Mouse (Mus musculus): ENCODE data around the gene Tgfbrap1. TPM values are rescaled to one million over a fixed set of nuclear protein-coding genes. Genes with fewer than 3 reads are reported as not detected.
"Not testable (repeated sequence)": the region's sequence is repeated elsewhere in the genome, so short reads cannot be mapped to it uniquely, and the experiment has no call there.

Tgfbrap1 gene
- polyA plus RNA-seq, 1 experiment from 2014 or later: 17.6 TPM

DNA sequence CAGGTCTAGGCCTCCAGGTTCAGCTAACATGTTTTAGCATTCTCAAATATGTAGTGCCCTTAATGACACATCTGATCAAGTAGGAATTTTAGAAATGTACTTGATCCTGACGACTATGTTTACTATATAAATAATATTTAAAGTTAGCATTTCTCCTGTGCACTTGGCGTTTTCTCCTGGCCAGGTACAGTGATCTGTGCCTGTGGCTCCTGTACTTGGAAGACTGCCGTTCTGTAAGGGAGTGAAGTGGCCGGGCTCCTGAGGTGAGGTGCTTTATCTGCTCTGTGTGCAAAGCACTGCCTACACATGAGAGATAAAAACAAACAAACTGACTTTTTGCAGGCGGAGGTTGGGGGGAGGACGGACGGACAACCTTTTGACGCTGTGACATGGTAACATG lies 31.9 kb downstream of the Tgfbrap1 start:
- Histone ChIP-seq H3K27me3 (ENCODE audit: control insufficient read depth, insufficient read depth, low read depth, low read length) (no peaks in the 10 kb centered on the region), H3K9ac (ENCODE audit: low read depth, low read length) (no peak overlapping the region), H3K9me3 (replicated peaks; ENCODE audit: control insufficient read depth, low read length, poor library complexity, severe bottlenecking) (no peaks in the 10 kb centered on the region), H3K27ac (ENCODE audit: low read length) (no peak overlapping the region), H3K36me3 (ENCODE audit: control insufficient read depth, insufficient read depth, low read length) (peaks cover 4% of the 10 kb centered on the region), H3K4me3 (ENCODE audit: low read depth, low read length) (no peak overlapping the region), H3K4me2 (ENCODE audit: low read length) (no peak overlapping the region), H3K4me1 (ENCODE audit: control insufficient read depth, insufficient read depth, low read length) (no peaks in the 10 kb centered on the region)
- no peak for ATAC-seq
- 95% methylated on average over 8 of the region's 8 CpGs for WGBS

DNA sequence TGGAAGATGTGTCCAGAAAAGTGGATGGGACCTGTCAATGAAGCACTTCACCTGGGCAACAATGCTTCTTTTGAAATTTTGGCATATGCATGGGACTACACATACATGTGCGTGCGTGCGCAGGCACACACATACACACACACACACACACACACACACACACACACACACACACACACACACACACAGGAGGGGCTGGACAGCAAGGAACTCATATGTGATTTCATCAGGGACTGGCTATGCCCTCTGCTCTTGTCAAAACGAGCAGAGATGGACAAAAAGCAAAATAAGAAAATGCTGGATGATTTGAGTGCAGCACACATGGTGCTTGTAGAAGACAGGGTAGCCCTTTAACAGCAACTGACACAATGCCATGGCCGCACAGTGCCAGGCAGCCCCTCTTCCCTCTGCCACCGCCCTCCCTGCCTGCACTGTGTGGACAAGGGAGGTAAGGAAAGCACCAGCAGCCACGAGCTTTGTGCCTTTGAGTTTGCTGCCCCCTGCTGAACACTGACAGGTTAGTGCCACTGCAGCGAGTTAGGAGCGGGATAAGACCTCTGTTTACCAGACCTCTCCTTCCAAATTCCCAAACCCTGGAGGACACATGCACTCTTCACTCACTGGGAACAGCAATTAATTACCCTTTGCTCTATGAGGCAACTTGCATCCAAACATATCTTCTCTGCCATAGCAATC lies 32.7 kb downstream of the Tgfbrap1 start:
- H3K4me3 ChIP-seq (ENCODE audit: low read depth, low read length): no peak overlapping the region
- H3K27me3 ChIP-seq (ENCODE audit: control insufficient read depth, insufficient read depth, low read depth, low read length): no peaks in the 10 kb centered on the region
- peaks cover 4% of the 10 kb centered on the region for H3K36me3 ChIP-seq (ENCODE audit: control insufficient read depth, insufficient read depth, low read length)
- 48% methylated on average over 9 of the region's 9 CpGs for WGBS
- H3K27ac ChIP-seq (ENCODE audit: low read length): no peak overlapping the region
- peak; percentile 97 for ATAC-seq
- no peak overlapping the region for H3K9ac ChIP-seq (ENCODE audit: low read depth, low read length)
- no peaks in the 10 kb centered on the region for H3K9me3 ChIP-seq (replicated peaks; ENCODE audit: control insufficient read depth, low read length, poor library complexity, severe bottlenecking)
- no peak overlapping the region for H3K4me2 ChIP-seq (ENCODE audit: low read length)
- no peaks in the 10 kb centered on the region for H3K4me1 ChIP-seq (ENCODE audit: control insufficient read depth, insufficient read depth, low read length)

DNA sequence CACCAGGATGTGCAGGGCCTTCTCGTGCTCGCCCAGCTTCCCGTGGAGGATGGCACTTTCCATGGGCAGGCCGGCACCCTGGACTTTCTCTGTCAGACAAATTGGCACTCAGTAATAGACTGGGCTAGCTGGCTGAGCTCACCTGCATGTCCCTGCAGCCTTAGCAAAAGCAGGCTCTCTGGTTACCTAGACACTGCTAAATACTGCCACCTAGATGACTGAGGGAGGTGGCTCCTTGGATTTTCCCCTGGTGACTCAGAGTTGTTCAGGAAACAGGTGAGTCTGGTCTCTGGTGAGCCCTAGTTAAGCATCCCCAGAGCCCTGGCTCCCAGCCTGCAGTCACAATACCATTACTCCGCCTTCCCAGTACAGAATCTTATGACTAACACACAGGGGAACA lies 46.5 kb downstream of the Tgfbrap1 start:
- Histone ChIP-seq H3K9ac (ENCODE audit: low read depth, low read length) (no peak overlapping the region), H3K4me2 (ENCODE audit: low read length) (no peak overlapping the region), H3K27me3 (ENCODE audit: control insufficient read depth, insufficient read depth, low read depth, low read length) (no peaks in the 10 kb centered on the region), H3K4me1 (ENCODE audit: control insufficient read depth, insufficient read depth, low read length) (no peaks in the 10 kb centered on the region), H3K4me3 (ENCODE audit: low read depth, low read length) (no peak overlapping the region), H3K27ac (ENCODE audit: low read length) (no peak overlapping the region), H3K9me3 (replicated peaks; ENCODE audit: control insufficient read depth, low read length, poor library complexity, severe bottlenecking) (no peaks in the 10 kb centered on the region), H3K36me3 (ENCODE audit: control insufficient read depth, insufficient read depth, low read length) (peaks cover 25% of the 10 kb centered on the region)
- ATAC-seq: 0 out of 2 replicates have a peak, but pooled peaks have one; percentile 22
- 92% methylated on average over 5 of the region's 5 CpGs for WGBS

DNA sequence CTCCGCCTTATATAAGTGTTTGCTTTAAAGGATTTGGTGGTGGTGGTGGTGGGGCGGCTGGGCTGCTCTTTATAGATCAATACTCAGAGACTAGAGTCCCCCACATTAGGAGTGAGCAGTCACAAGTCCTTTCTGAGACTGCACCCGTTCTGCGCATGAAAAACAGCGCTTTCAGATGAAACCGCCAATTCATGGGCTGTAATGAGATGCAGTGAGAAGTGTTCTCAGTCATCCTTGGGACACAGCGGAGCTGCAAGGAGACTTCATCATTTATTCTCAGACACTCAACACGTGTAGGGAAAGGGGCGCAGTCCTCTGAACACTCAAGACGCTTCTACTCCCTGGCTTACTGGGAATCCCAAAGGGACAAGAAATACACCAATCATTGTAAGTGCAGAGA lies 50.6 kb downstream of the Tgfbrap1 start:
- ATAC-seq: no peak

DNA sequence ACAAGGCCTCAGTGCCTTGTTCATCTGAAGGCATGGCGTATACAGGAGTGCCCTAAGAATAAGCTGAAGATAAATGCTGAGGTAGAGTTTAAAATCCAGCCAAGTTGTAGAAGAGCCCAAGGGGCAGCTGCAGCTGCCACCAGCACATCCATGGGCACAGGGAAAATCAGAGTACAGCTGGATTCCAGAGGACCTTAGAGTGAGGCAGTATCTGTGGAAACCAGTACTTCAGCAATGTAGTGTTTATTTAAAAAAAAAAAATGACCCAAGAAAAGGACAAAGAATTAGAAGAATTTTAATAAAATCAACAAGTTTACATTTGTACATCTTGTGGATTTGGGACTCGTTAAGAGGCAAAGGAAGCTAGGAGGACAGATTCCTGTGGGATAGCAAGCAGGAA lies 51.4 kb downstream of the Tgfbrap1 start:
- peaks cover 11% of the 10 kb centered on the region for H3K36me3 ChIP-seq (ENCODE audit: control insufficient read depth, insufficient read depth, low read length)
- 86% methylated on average over 2 of the region's 2 CpGs for WGBS

More for the DNA sequence above, 50.6 kb downstream of the Tgfbrap1 start:
- Histone ChIP-seq H3K4me3 (ENCODE audit: low read depth, low read length) (no peak overlapping the region), H3K27ac (ENCODE audit: low read length) (no peak overlapping the region), H3K4me2 (ENCODE audit: low read length) (no peak overlapping the region), H3K4me1 (ENCODE audit: control insufficient read depth, insufficient read depth, low read length) (peaks cover 1% of the 10 kb centered on the region; the same call in 1 of the 2 replicates), H3K36me3 (ENCODE audit: control insufficient read depth, insufficient read depth, low read length) (peaks cover 15% of the 10 kb centered on the region), H3K9ac (ENCODE audit: low read depth, low read length) (no peak overlapping the region), H3K9me3 (replicated peaks; ENCODE audit: control insufficient read depth, low read length, poor library complexity, severe bottlenecking) (no peaks in the 10 kb centered on the region), H3K27me3 (ENCODE audit: control insufficient read depth, insufficient read depth, low read depth, low read length) (no peaks in the 10 kb centered on the region)
- 74% methylated on average over 10 of the region's 10 CpGs for WGBS

DNA sequence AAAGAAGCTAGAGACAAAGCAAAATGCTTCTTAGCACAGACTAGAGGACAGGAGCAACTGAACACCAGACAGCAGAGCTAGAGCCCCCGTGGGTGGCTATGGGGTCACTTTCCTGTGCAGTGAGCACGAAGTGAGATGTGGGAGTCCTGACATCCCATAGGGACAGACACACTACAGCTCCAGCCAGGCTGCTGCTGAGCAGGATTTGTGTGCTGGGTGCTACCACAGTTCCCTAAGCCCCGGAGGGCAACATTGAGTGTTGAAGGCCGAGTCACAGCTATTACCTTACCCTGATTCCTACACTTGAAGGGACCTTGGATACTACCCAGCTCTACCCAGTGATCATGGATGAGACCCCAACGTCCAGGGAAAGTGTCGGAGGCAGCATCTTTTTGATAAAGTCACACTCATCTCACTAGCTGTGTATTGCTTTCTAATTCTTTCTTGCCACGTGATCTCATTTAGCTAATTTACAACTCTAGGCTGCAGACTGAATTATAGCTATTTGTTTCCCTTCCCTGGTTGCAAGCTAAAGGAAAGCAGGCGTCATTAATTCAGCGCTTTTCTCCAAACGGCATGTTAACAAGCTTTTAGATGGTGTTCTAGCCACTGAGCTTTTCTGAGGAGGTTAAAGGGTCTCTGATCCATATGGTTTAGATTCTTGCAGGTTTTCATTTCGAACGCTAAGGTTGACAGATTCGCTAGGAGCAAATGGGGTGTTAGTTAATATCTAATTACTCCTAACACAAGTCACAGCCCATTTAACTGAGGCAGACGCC lies 53.0 kb downstream of the Tgfbrap1 start:
- Histone ChIP-seq H3K27me3 (ENCODE audit: control insufficient read depth, insufficient read depth, low read depth, low read length) (no peaks in the 10 kb centered on the region), H3K9me3 (replicated peaks; ENCODE audit: control insufficient read depth, low read length, poor library complexity, severe bottlenecking) (no peaks in the 10 kb centered on the region), H3K36me3 (ENCODE audit: control insufficient read depth, insufficient read depth, low read length) (peaks cover 2% of the 10 kb centered on the region; the same call in 1 of the 2 replicates), H3K9ac (ENCODE audit: low read depth, low read length) (no peak overlapping the region), H3K27ac (ENCODE audit: low read length) (no peak overlapping the region), H3K4me2 (ENCODE audit: low read length) (no peak overlapping the region), H3K4me1 (ENCODE audit: control insufficient read depth, insufficient read depth, low read length) (peaks cover 14% of the 10 kb centered on the region), H3K4me3 (ENCODE audit: low read depth, low read length) (no peak overlapping the region)
- no peak for ATAC-seq
- 76% methylated on average over 14 of the region's 14 CpGs for WGBS

More for the DNA sequence above, 51.4 kb downstream of the Tgfbrap1 start:
- peaks cover 9% of the 10 kb centered on the region for H3K4me1 ChIP-seq (ENCODE audit: control insufficient read depth, insufficient read depth, low read length)
- H3K4me3 ChIP-seq (ENCODE audit: low read depth, low read length): no peak overlapping the region
- no peaks in the 10 kb centered on the region for H3K9me3 ChIP-seq (replicated peaks; ENCODE audit: control insufficient read depth, low read length, poor library complexity, severe bottlenecking)
- H3K27ac ChIP-seq (ENCODE audit: low read length): no peak overlapping the region
- no peak overlapping the region for H3K4me2 ChIP-seq (ENCODE audit: low read length)
- no peaks in the 10 kb centered on the region for H3K27me3 ChIP-seq (ENCODE audit: control insufficient read depth, insufficient read depth, low read depth, low read length)
- H3K9ac ChIP-seq (ENCODE audit: low read depth, low read length): no peak overlapping the region
- no peak for ATAC-seq

DNA sequence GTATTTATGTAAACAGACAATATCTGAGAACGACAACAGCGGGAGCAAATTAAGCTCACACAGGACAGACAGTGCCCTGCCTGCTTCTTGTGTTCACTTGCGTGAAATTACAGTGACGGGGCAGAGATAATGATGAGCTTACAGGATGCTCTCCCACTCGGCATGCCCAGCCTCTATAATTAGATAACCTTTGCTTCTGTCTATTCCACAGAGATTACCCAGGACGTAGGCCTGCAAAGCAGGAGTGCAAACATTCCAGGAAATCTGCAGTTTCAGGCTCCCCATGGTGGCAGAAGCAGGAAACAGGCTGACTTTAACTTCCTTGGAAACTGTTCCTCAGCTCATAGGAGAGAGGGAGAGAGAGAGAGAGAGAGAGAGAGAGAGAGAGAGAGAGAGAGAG lies 56.2 kb downstream of the Tgfbrap1 start:
- Histone ChIP-seq H3K4me3 (ENCODE audit: low read depth, low read length) (no peak overlapping the region), H3K9ac (ENCODE audit: low read depth, low read length) (no peak overlapping the region), H3K27me3 (ENCODE audit: control insufficient read depth, insufficient read depth, low read depth, low read length) (no peaks in the 10 kb centered on the region), H3K27ac (ENCODE audit: low read length) (peak overlapping the region; percentile 19; the same call in 1 of the 2 replicates), H3K9me3 (replicated peaks; ENCODE audit: control insufficient read depth, low read length, poor library complexity, severe bottlenecking) (no peaks in the 10 kb centered on the region), H3K36me3 (ENCODE audit: control insufficient read depth, insufficient read depth, low read length) (no peaks in the 10 kb centered on the region), H3K4me1 (ENCODE audit: control insufficient read depth, insufficient read depth, low read length) (peaks cover 14% of the 10 kb centered on the region), H3K4me2 (ENCODE audit: low read length) (no peak overlapping the region)
- peak; percentile 72 for ATAC-seq
- WGBS: 31% methylated on average over 6 of the region's 6 CpGs

DNA sequence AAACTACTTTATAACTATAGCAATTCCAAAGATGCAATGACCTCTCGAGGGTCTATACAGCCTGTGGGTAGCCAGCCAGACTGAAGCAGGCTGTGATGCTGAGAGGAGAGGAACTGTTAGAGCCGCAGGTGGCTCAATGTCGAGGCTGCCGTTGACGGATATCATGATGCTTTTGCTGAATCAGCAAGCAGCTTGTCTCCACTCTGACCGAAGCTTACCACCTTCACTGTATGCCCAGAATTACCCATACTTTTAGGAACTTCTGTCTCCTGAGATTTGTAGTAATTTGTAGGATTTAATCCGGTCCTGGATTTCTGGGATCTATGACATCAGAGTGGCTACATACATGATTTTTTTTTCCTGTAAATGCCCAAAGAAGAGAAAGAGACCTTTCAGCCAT lies 62.4 kb downstream of the Tgfbrap1 start:
- Histone ChIP-seq H3K9me3 (replicated peaks; ENCODE audit: control insufficient read depth, low read length, poor library complexity, severe bottlenecking) (no peaks in the 10 kb centered on the region), H3K4me3 (ENCODE audit: low read depth, low read length) (no peak overlapping the region), H3K36me3 (ENCODE audit: control insufficient read depth, insufficient read depth, low read length) (peaks cover 24% of the 10 kb centered on the region), H3K27ac (ENCODE audit: low read length) (no peak overlapping the region), H3K27me3 (ENCODE audit: control insufficient read depth, insufficient read depth, low read depth, low read length) (no peaks in the 10 kb centered on the region), H3K9ac (ENCODE audit: low read depth, low read length) (no peak overlapping the region), H3K4me2 (ENCODE audit: low read length) (no peak overlapping the region), H3K4me1 (ENCODE audit: control insufficient read depth, insufficient read depth, low read length) (peaks cover 2% of the 10 kb centered on the region; the same call in 1 of the 2 replicates)
- WGBS: 90% methylated on average over 7 of the region's 7 CpGs
- ATAC-seq: no peak

DNA sequence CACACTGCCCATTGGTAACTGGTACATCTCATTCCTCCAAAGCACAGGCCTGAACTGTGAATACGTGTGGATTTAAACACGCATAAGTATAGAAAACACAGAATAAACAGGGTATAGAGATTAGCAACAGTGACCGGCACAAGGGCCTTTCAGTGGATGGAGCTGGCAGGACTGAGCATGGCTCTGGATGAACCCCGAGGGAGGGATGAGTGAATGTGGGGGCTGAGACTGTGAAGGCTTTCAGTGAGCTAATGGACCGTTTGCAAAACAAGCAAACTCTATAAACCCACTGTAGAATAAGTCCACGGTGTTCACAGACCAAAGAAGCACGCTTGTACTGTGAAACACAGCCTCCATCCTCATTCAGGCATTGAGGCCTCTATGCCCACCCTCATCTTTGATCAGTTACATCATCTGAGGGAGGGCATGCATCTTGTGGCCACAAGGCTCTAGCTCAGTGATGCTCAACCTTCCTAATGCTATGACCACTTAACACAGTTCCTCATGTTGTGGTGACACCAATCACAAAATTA lies 83.2 kb downstream of the Tgfbrap1 start:
- not testable (repeated sequence) for H3K4me1 ChIP-seq (ENCODE audit: control insufficient read depth, insufficient read depth, low read length)

More for the DNA sequence above, 83.2 kb downstream of the Tgfbrap1 start:
- not testable (repeated sequence) for H3K9me3 ChIP-seq (replicated peaks; ENCODE audit: control insufficient read depth, low read length, poor library complexity, severe bottlenecking); H3K27me3 ChIP-seq (ENCODE audit: control insufficient read depth, insufficient read depth, low read depth, low read length); H3K27ac ChIP-seq (ENCODE audit: low read length); H3K4me2 ChIP-seq (ENCODE audit: low read length); H3K36me3 ChIP-seq (ENCODE audit: control insufficient read depth, insufficient read depth, low read length); ATAC-seq; H3K4me3 ChIP-seq (ENCODE audit: low read depth, low read length); H3K9ac ChIP-seq (ENCODE audit: low read depth, low read length)
- WGBS: 86% methylated on average over 7 of the region's 7 CpGs

Measured in midbrain, embryonic 16.5 days (tissue).